Mouse (Mus musculus) stomach, embryonic 15.5 days (tissue): ENCODE data around the gene Acot1. TPM values are rescaled to one million over a fixed set of nuclear protein-coding genes. Genes with fewer than 3 reads are reported as not detected.

Experiments used
- polyA plus RNA-seq: library from polyadenylated mRNA; unstranded; fragments of >200 nt; fragmentation: Nextera tagmentation; extraction: Ambion mirVana; gene quantifications from 2 replicates; pipeline ENCODE4 v1.2.1, GENCODE M21; 2015

The Acot1 gene
- polyA plus RNA-seq, 1 experiment from 2014 or later = 51.1 TPM

Other genes starting within 250 kb of the Acot1 start
- 3.5 TPM in 2 replicates for gene Papln, start 245.9 kb upstream of the Acot1 start, polyA plus RNA-seq
- 29.8 and 34.1 TPM in 2 replicates for gene Numb, start 87.6 kb upstream of the Acot1 start, polyA plus RNA-seq
- 14.3 and 15.6 TPM in 2 replicates for gene Riox1, start 58.9 kb upstream of the Acot1 start, polyA plus RNA-seq
- gene Heatr4, start 24.6 kb upstream of the Acot1 start, polyA plus RNA-seq = 0.04 TPM in 1 of 2 replicates, not detected in the other
- gene Acot2, start 21.6 kb upstream of the Acot1 start, polyA plus RNA-seq = 29.0 and 30.0 TPM in 2 replicates
- gene Acot4, start 28.9 kb downstream of the Acot1 start, polyA plus RNA-seq = 2.4 and 2.6 TPM in 2 replicates
- 0.73 TPM in 1 of 2 replicates, not detected in the other for gene Gm49366, start 29.4 kb downstream of the Acot1 start, polyA plus RNA-seq
- 0.68 and 1.3 TPM in 2 replicates for gene Acot3, start 42.7 kb downstream of the Acot1 start, polyA plus RNA-seq
- 0.14 TPM in 1 of 2 replicates, not detected in the other for gene Acot5, start 59.8 kb downstream of the Acot1 start, polyA plus RNA-seq
- gene Acot6, start 91.2 kb downstream of the Acot1 start, polyA plus RNA-seq = 1.6 and 1.7 TPM in 2 replicates
- 3.9 and 5.3 TPM in 2 replicates for gene Dnal1, start 104.9 kb downstream of the Acot1 start, polyA plus RNA-seq
- gene Pnma1, start 139.0 kb downstream of the Acot1 start, polyA plus RNA-seq = 0.76 and 0.94 TPM in 2 replicates
- 9.9 and 10.5 TPM in 2 replicates for gene Elmsan1, start 209.4 kb downstream of the Acot1 start, polyA plus RNA-seq